Mouse (Mus musculus) kidney, postnatal 10 days (tissue): ENCODE results near the gene Dapk2.

Experiments used
- DNase-seq: peaks from one replicate; pipeline ENCODE4 v3.0.0; 2021; ENCODE audit warnings: mixed read lengths

Gene Dapk2

DNA sequence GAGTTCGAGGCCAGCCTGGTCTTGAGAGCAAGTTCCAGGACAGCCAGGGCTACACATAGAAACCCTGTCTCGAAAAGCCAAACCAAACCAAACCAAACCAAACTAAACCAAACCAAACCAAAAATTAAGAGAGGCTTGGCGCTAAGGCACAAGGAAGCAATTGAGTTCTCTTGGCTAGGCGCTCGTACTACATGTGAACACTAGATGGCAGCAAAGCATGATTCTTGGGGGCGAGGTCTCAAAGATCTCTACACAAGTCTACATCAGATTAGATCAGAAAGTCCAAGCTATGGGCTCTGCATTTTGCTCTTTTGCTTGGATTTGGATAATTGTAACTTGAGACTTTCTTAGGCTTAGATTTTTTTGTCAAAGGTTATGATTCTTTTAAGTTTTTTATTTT is 13.8 kb upstream of the Dapk2 start:
- peak; percentile 81 for DNase-seq

DNA sequence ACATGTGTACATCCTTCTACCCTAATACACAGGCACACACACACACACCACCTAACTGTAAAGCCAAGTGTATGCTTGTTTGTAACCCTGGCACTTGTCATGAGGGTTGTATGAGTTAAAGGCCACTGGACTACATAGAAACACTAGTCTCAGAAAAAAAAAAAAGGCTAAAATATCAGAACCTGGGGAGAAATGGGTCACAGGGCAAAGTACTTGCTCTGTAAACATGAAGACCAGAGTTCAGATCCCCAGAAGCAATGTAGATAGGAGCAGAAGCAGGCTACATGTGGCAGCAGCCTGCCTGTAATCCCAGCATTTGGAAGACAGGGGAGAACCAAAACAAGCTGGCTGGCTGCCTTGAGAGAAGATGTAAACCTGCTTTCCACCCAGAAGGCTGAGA is 11.9 kb upstream of the Dapk2 start:
- DNase-seq = no peak

DNA sequence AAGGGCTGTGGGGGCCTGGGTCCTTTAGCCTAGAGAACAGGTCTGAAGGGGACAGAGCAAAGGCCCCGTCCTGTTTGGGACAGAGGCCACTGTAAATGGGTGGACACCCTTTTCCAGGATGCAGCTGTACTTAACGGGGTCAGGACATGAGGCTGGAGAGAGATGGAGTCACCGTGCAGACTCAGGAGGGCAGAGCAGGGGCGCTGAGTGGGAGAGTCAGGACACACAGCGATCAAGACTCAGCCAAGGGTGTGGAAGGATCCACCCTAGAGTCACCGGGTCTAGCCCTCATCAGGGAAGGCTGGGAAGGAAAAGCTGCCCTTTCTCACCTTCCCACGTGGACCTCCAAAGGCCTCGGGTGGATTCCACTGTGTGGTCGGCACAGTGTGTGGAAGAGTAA is 6.0 kb upstream of the Dapk2 start:
- DNase-seq = no peak

DNA sequence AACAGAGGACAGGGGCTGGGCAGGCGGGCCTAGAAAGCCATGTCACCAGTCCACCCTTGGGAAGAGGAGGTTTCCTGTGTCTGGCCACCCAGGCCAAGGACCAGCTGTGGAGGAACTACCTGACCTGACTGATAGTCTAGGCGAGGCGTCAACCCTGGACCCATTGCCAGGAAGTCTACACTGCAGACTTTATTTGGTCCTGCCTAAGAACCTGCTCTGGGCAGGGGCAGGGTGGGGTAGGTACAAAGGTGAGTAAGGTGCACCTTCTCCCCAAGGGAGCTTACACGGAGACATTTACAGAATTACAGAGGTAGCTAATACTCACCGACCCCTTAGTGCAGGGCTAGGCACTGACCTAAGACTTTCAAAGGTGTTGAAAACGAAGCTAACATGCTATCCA is 4.4 kb upstream of the Dapk2 start:
- no peak for DNase-seq

DNA sequence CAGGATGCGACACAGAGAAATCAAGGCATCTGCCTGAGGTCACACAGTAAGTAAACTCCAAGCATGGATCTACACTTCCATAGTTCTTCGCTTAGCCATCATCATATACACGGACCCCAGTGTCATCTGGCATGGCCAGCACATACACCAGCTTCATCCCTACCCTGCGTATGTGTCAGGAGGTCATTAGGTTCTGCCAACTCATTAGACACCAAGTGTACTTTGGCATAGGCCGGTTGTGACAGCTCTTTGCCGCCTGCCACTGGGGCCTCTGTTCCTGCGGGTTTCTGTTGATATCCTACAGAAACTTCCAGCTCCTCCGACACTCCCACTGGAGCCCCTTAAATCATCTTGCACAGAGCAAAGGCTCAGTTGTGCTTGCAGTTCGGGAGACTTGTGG is 4.0 kb upstream of the Dapk2 start:
- DNase-seq = no peak

DNA sequence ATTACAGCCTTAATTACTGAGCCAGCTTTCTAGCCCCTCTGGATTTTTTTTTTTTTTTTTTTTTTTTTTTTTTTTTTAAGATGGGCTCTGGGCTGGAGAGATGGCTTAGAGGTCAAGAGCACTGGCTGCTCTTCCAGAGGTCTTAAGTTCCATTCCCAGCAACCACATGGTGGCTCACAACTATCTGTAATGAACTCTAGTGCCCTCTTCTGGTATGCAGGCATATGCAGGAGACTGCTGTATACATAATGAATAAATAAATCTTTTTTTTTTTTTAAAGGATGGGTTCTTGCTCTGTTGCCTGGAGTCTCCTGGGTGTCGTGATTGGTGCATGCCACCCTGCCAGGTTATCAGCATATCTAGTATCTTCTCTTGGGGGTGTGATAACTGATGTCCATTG is 2.5 kb upstream of the Dapk2 start:
- no peak for DNase-seq

DNA sequence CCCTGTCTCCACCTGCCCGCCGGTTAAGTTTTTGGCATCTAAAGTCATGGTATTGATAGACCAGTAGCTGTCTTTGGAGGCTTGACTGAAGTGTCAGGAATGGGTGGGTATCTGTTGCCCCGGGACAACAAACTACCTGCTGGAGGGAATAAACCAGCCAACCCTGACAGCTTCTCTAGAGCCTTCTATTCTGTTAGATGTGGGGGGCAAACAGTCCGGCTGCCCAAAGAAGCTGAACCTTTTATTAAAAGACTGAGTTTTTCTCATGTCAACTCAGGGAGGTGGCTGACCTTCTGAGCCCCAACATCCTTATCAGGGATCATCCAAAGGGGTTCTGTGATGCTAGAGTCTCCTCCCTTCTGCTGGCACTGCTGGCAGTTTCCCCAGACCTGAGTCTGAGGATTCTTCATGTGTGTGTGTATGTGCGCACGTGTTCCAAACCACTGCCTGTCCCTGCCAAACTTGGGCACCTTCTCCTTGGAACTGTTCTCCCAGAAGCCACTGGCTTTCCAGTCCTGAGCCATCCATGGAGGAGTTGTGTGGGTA is 935 bp downstream of the Dapk2 start:
- DNase-seq = no peak

DNA sequence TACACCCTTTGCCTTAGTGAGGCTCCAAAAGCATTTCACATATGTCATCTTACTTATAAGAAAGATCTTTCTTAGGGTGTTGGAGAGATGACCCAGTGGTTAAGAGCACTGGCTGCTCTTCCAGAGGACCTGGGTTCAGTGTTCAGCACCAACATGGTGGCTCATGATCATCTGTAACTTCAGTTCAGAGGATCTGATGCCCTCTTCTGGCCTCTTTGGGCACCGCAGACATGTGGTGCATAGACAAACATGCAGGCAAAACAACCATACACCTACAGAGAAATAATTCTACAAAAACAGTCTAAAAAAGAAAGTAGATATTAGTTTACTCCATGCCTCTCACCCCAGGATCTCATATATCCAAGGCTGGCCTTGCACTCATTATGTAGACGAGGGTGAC is 2.1 kb downstream of the Dapk2 start:
- DNase-seq = no peak

DNA sequence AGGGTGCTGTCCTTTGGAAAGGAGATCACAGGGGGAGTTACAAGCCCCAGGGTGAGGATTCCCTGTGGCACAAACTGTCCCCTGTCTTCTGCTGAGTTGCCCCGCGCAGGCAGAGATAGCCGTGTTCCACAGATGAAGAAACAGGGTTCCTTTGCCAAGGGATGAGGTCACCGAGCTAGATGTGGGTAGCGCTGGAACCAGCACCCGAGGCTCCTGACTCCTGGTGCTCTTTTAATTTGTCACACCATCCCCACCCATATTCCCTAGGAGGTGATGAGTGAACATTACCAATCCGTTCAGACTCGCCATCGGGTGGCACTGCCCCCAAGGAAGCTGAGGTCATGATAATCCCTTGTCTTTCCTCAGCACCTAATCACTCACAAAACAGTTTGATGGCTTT is 5.0 kb downstream of the Dapk2 start:
- no peak for DNase-seq

DNA sequence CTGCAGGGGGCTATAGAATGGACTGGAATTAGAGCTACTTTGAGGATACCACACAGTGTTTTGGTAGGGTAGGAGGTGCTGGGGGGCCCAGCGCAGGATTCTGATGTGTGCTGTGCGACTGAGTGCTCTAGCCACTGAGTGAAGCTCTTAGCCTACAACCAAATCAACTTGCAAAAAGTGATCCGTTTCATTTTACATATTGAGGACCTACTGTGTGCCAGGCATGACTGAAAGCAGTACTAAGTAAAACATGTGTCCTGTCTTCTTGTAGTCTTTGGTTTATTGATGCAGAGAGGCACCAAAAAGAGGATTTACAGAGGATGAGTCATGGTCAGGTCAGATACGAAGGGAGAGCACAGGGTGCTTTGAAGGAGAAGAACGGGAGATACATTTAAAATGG is 9.2 kb downstream of the Dapk2 start:
- no peak for DNase-seq

DNA sequence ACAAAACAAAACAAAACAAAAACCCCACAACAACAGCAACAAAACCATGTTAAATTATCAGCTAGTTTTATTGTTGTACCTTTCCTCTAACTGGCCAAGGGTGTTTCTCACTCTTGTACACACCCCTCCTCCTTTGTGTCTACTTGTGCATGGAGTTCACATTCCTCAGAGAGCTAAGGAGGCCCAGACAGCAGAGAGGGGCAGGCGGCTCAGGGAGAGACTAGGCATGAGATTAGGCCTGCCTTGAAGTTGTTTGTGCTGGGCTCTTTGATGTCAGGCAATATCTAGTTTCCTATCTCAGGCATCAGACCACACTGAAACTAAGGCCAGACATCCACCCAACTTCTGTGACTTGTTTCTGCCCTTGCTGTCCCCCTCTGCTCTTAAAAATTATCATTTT is 10.2 kb downstream of the Dapk2 start:
- DNase-seq = no peak

DNA sequence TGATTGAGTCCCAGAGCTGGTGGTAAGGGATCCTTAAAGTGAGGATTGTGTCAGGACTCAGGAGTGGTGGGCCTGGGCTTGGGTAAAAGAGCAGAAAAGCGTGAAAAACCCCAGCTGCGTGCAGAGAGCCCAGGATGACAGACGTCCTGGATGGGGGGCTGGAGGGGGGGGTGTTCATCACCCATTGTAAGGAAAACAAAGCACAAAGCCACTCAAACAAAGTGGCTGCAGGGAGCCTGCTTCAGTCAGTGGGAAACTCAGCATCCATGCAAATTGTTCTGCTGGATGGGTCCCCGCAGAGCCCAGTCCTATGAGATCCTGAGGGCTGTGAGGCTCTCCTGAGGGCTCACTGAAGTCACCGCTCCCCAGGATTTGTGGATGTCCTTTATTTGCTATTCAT is 12.5 kb downstream of the Dapk2 start:
- DNase-seq = no peak

DNA sequence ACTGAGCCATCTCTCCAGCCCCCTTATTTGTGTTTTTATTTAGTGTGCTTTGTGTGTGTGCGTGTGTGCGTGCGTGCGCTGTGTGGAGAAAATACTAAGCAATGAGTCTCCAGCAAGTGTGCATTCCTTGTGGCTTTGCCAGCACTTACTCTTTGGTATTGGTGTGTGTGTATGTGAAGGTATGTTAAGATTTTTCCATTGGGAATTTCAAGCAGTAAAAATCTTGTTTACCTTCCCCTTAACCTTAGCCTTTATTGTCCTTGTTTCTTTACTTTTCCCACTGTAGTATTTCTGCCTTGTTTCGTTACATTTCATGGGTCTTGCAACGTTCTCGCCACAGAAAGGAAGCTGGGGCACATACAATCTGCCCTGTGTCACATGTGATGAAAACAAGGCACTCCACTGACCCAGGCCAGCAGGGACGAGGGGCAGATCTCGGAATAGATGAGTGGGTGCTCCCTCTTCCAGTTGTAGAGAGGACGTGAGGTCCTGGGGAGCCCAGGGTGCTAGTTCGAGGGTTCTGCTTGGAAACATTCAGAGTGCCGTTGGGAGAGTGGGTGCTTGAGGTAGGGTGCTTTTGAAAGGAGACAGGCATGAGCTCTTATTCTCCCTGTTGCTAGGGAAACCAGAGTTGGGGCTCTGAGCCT is 13.4 kb downstream of the Dapk2 start:
- no peak for DNase-seq

DNA sequence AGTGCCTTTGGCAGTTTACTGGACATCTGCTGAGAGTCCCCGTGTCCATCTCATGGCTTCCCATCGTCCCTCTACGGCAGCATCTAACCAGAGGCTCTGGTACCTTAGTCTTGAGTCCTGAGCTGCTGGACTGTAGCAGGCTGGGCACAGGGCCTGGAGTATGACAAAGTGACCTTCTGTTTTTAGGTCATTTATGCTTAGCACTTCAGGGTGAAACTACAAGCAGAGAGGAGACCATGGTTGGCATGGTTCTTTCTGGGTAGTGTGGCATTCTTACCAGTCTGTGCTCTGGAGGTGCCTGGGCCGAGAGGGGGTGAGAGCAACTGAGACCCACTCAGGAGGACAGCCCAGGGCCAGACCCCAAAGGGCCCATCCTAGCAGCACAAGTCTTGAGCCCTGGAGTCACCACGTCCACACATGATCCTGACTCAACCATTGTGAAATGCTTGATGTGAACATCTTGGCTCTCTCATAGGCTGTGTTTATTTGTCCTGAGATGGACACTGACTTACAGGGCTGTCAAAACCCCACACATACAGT is 15.4 kb downstream of the Dapk2 start:
- no peak for DNase-seq

DNA sequence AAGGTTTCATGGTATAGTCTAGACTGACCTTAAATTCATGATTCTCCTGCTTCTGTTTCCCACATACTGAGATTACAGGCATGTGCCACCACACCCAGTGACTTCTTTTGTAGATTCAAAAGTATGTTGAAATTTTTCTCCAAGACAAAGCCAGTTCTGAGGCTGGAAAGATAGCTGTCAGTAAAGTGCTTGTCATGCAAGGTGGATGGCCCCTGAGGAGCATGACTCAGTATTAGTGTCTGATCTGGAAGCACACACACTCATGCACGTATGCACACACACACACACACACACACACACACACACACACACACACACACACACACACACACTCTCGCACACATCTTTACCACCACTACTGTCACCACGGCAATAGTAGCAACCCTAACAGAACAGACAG is 17.0 kb downstream of the Dapk2 start:
- DNase-seq = no peak

DNA sequence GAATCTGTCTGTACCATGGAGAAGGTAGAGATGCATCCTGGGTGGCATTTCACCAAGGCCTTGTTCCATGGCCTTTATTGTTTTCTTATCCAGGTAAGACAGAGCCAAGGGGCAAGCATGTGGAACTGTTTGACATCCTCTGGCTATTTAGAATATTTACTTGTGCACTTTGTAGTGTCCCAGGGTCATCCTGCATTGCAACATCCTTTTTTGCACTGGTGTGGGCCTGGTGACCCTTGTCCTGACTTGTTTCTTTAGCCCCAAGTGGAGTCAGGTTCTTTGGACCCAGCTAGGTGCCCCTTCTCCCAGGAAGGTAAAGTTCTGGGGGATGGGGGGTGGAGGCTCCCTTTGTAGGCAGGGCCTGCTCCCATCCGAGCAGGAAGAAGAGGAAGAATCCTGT is 20.0 kb downstream of the Dapk2 start:
- DNase-seq = no peak

DNA sequence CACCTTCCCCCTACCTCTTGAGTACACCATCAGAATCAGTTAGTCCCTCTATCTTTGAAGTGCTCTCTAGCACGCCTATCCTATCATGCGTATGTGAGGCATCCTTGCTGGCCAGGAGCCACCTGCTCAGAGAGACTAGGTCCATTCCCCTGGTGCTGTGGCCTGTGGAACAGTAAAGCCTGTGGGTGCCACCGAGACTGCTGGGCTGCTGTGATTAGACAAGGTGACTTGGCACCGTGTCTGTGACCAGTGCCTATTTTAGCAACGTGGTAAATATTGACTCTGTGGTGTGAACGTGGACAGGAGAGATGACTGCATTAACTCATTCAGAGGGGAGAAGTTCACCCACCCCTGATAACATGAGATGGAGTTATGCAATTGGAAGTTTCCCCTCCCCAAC is 21.8 kb downstream of the Dapk2 start:
- DNase-seq = no peak

DNA sequence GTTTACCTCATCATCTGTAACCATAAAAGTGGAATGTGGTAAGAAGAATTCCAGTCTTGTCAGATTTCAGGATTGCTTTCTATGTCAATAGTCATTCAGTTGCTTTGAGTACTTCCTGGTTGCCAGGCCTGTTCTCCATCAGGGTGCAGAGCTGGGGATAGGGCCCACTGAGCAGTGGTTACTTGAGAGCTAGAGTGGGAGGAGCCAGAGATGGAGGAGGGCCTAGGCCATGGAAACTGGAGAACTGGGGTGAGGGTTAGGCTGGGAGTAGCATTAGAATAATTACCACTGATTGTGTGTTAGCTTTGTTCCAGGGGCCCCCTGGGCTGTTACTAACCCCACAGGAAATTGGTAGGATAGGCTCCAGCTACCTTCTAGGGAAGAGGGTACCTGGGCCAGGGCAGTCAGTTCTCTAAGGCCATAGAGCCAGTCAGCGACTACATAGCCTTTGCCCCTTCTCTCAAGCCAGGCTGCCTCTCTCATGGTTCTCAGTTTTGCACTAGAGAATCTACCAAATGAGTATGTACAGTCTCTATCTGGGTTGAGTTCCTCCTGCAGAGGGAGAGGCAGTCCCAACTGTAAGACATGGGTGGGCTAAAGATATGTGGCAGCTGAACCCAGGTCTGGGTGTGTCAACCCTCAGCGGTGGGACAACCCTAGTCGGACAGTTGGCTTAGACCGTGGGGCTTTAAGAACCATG is 23.3 kb downstream of the Dapk2 start:
- DNase-seq = no peak

DNA sequence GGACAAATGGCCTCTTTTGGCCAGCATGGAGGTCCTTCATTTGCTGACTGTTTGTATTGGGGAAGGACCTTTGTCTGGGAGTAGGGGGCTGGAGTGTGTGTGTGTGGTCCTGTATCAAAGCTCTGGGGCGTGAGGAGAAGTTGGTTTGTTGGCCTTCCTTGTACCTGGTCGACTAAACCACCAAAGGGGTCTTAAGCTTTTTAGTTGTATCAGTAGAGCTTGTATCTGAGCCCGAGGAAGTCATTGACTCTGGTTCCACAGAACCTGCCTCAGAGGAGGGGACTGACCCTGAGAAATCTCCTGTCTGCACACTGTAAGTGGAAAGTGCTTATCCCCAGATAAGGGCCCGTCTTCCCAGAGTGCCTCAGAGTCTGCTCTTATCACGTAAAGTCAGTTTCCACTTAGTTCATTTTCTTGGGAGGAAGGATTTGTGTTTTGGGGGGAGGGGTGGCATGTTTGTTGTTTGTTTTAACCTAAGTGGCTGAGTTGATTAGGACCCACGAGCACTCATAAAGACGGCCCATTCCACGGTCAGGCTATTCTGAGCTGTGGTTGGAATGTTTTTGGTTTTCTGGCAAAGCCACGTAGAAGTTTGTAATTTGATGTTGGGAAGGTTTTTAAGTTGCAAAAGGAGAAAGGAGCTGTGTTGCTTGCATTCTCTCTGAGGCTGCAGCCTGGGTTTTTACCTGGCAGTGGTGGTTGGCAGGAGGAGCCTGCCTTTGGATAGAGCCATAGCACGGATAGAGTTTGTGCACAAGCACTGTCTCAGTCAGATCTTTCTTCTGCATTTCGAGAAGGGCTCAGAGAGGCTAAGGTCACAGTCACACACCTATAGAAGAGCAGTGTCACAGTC is 24.0 kb downstream of the Dapk2 start:
- DNase-seq = no peak

DNA sequence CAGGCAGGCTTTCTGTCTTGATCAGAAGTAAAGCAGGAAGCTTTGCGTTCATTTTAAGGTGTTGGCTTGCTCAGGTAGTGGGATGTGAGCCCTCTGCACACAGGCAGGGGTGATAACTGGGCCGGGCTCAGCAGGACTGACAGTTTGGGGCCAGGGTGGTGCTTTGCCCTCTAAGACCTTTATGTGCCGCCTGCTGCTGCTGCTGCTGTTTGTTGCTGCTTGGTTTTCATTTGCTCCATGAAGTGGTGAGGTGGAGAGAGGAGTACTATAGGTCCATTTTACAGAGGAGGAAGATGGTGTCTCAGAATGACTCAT is 24.6 kb downstream of the Dapk2 start:
- DNase-seq = no peak

DNA sequence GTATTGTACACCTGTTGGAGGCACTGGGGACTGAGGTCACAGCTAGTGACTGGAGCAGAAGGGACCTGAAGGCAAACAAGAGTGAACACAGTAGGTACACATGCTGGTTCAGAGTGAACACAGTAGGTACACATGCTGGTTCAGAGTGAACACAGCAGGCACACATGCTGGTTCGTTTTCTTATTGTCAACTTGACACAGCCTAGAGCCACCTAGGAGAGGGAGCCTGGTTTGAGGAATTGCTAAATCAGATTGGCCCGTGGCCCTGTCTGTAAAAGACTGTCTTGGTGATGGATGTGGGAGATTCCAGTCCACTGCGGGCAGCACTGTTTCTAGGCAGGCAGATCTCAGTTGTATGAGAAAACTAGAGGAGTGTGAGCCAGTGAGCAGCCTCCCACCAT is 25.0 kb downstream of the Dapk2 start:
- no peak for DNase-seq

DNA sequence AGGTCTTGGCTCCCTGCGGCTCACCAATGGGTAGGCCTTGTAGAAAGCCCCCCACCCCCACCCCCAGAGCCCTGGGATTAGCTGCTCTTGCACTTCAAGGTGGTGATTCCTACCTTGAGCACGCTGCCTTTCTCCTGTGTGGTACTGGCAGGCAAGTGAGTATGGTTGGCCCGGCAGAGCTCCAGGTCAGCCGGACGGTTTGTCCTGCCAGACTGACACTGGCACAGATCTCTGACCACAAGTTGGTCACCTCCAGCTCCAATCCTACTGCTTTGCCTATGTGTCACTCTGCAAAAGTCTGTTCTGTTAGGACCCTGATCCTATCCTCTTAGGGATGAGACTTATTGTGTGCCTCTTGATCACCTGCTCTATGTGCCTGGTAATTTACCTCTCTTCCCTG is 26.5 kb downstream of the Dapk2 start:
- no peak for DNase-seq

DNA sequence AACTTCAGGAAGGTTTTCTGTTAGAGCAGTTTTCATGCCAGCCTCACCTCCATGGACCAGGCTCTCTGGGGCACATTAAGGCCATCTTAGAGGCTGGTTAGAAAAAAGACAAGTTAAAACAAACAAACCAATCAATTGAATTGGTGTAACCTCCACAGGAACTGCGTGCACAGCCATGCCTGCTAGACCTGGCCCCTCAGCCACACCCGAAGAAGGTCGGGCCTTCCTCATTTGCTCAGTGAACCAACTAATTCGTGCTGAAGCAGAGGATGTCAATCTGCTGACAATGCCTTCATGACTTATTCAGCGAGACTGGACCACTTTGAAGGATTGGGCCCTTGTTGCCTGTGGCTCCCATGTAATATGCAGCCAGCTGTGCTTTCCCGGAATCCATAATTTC is 28.4 kb downstream of the Dapk2 start:
- no peak for DNase-seq

DNA sequence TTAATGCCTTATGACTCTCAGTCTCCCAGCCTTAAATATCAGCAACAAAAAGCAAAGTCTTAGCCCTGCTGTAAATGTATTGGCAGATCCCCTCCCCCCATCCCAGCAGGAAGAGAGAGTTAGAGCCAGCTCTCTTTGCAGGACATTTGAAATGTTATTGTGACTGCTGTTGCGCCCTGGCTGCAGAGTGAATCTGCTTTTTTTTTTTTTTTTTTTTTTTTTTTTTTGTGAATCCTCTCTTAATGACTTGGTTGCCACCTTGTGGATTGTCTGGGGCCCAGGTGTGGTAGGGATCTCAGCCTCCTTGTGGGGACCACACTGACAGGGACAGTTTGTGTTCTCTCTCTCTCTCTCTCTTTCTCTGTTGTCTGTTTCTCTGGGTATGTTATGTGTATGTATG is 31.0 kb downstream of the Dapk2 start:
- no peak for DNase-seq
